Mouse (Mus musculus) heart, embryonic 11.5 days (tissue): ENCODE measurements around the gene Cct2. TPM values are rescaled to one million over a fixed set of nuclear protein-coding genes. Genes with fewer than 3 reads are reported as not detected.

Experiments
- ATAC-seq: fragments of 200-750 bp; cut with Nextera tagmentation; replicated peaks from 2 replicates; pipeline ENCODE4 v1.8.0; 2017; ENCODE audit warnings: moderate library complexity; ENCODE audit not compliant: insufficient number of reproducible peaks, low FRiP score, low TSS enrichment
- H3K27ac ChIP-seq: fragments of 300-500 bp; sonication (generic); 2 replicates; pipeline ENCODE4 v1.5.1; 2014; ENCODE audit warnings: mild to moderate bottlenecking, low read depth, low read length
- H3K27me3 ChIP-seq: fragments of 300-500 bp; sonication (generic); 2 replicates; pipeline ENCODE4 v1.6.1; 2014; ENCODE audit warnings: mild to moderate bottlenecking, low read length, mixed read lengths; ENCODE audit not compliant: control insufficient read depth, insufficient read depth
- H3K36me3 ChIP-seq: fragments of 300-500 bp; sonication (generic); 2 replicates; pipeline ENCODE4 v1.6.1; 2014; ENCODE audit warnings: mild to moderate bottlenecking, low read length, moderate library complexity, mixed read lengths; ENCODE audit not compliant: control insufficient read depth, insufficient read depth
- H3K4me1 ChIP-seq: fragments of 300-500 bp; sonication (generic); 2 replicates; pipeline ENCODE4 v1.6.1; 2014; ENCODE audit warnings: low read length; ENCODE audit not compliant: control insufficient read depth, insufficient read depth
- H3K4me2 ChIP-seq: fragments of 300-500 bp; sonication (generic); 2 replicates; pipeline ENCODE4 v1.6.1; 2014; ENCODE audit warnings: mild to moderate bottlenecking, moderate library complexity
- H3K4me3 ChIP-seq: fragments of 300-500 bp; sonication (generic); 2 replicates; pipeline ENCODE4 v1.5.1; 2014; ENCODE audit warnings: low read depth, low read length
- H3K9ac ChIP-seq: fragments of 300-500 bp; sonication (generic); 2 replicates; pipeline ENCODE4 v1.6.1; 2014; ENCODE audit warnings: mild to moderate bottlenecking, low read depth, low read length, moderate library complexity
- H3K9me3 ChIP-seq: fragments of 300-500 bp; sonication (generic); replicated peaks from 2 replicates; pipeline ENCODE4 v1.6.1; 2016; ENCODE audit warnings: low read length; ENCODE audit not compliant: control insufficient read depth
- WGBS: fragments of 180-500 bp; shearing (Covaris S2); extraction: QIAGEN DNeasy Blood & Tissue Kit; methylation state at CpG from one replicate; pipeline ENCODE4 v1.1.7; 2014; ENCODE audit not compliant: insufficient replicate concordance; 5-methylcytosine and 5-hydroxymethylcytosine counted together
- polyA plus RNA-seq: library from polyadenylated mRNA; unstranded; fragments of >200 nt; fragmentation: Nextera tagmentation; extraction: Ambion mirVana; gene quantifications from 2 replicates; pipeline ENCODE4 v1.2.1, GENCODE M21; 2014

Gene Cct2
- polyA plus RNA-seq, 1 experiment from 2014 or later, result 211 TPM

- no peak for ATAC-seq
- H3K4me3 ChIP-seq, result no peak overlapping the region
- no peak overlapping the region for H3K9ac ChIP-seq
- H3K4me1 ChIP-seq, result peaks cover 8% of the 10 kb centered on the region; the same call in 1 of the 2 replicates
- 68% methylated on average over 7 of the region's 7 CpGs for WGBS
- H3K4me2 ChIP-seq, result no peak overlapping the region
- no peak overlapping the region for H3K27ac ChIP-seq
- peaks cover 12% of the 10 kb centered on the region for H3K36me3 ChIP-seq
- H3K9me3 ChIP-seq, result no peaks in the 10 kb centered on the region
- H3K27me3 ChIP-seq, result no peaks in the 10 kb centered on the region
Observed at GRCm38 (mm10) chr10:117073176-117073575, 9.6 kb upstream of the Cct2 start.

- no peak for ATAC-seq
- WGBS, result 88% methylated on average over 18 of the region's 18 CpGs
- H3K4me2 ChIP-seq, result no peak overlapping the region
- peaks cover 8% of the 10 kb centered on the region; the same call in 1 of the 2 replicates for H3K4me1 ChIP-seq
- no peak overlapping the region for H3K4me3 ChIP-seq
- H3K36me3 ChIP-seq, result peaks cover 11% of the 10 kb centered on the region
- no peak overlapping the region for H3K27ac ChIP-seq
- no peaks in the 10 kb centered on the region for H3K27me3 ChIP-seq
- H3K9ac ChIP-seq, result no peak overlapping the region
- H3K9me3 ChIP-seq, result no peaks in the 10 kb centered on the region
Observed at GRCm38 (mm10) chr10:117072191-117072888, 8.7 kb upstream of the Cct2 start.

DNA sequence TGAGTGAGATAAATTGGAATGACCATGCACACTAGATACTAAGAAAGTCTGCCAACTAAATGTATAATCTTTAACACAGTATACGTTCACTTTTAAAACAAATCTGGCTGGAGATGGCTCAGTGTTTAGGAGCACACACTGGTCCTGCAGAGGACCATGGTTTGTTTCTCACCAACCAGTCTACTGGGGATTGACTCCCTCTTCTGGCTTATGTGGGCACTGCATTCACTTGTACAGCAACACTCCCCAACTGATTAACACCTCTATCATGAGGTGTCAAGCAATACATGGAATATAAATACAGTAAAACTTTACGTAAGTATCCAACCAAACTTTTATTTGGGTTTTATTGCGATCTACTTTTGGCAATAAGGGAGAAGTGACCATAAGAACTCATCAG, 5.5 kb upstream of the Cct2 start:
- no peak for ATAC-seq
- 97% methylated on average over 3 of the region's 3 CpGs for WGBS
- H3K36me3 ChIP-seq, result peaks cover 11% of the 10 kb centered on the region

GRCm38 (mm10) chr10:117064076-117064475, 462 bp upstream of the Cct2 start:
- peak overlapping the region; percentile 68; the same call in 1 of the 2 replicates for H3K9ac ChIP-seq
- H3K27ac ChIP-seq, result peak overlapping the region; percentile 76

More for the DNA sequence above, 5.5 kb upstream of the Cct2 start:
- H3K27me3 ChIP-seq, result no peaks in the 10 kb centered on the region
- no peak overlapping the region for H3K4me2 ChIP-seq
- H3K9me3 ChIP-seq, result no peaks in the 10 kb centered on the region
- H3K4me3 ChIP-seq, result no peak overlapping the region
- H3K4me1 ChIP-seq, result peaks cover 13% of the 10 kb centered on the region; the same call in 1 of the 2 replicates
- no peak overlapping the region for H3K27ac ChIP-seq
- H3K9ac ChIP-seq, result no peak overlapping the region

DNA sequence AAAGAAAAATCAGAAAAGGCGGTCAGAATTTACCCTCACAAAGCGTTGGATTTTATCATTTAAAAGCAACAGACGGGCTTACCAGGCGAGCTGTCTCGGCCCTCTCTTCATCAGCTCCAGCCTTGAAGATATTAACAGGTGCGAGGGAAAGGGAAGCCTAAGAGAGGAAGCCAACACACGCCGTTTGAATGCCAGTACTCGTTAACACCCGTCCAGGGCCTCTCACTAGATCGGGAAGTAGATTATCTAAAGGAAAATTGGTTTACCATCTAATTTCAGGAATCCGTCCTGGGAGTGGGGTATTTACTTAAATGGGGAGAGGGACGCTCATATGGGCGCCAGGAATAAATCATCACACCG, 740 bp downstream of the Cct2 start:
- 0 out of 2 replicates have a peak overlapping the region, but pooled peaks have one; percentile 84 for H3K27ac ChIP-seq
- no peaks in the 10 kb centered on the region for H3K9me3 ChIP-seq
- H3K4me2 ChIP-seq, result peak overlapping the region; percentile 97
- H3K9ac ChIP-seq, result peak overlapping the region; percentile 93
- H3K27me3 ChIP-seq, result no peaks in the 10 kb centered on the region
- WGBS, result 2% methylated on average over 15 of the region's 15 CpGs
- H3K36me3 ChIP-seq, result peaks cover 29% of the 10 kb centered on the region
- no peak for ATAC-seq
- peak overlapping the region; percentile 94 for H3K4me3 ChIP-seq
- H3K4me1 ChIP-seq, result peaks cover 11% of the 10 kb centered on the region

More at GRCm38 (mm10) chr10:117064076-117064475, 462 bp upstream of the Cct2 start:
- H3K9me3 ChIP-seq, result no peaks in the 10 kb centered on the region
- peaks cover 8% of the 10 kb centered on the region for H3K4me1 ChIP-seq
- no peak for ATAC-seq
- H3K36me3 ChIP-seq, result peaks cover 24% of the 10 kb centered on the region
- peak overlapping the region; percentile 94 for H3K4me3 ChIP-seq
- H3K27me3 ChIP-seq, result no peaks in the 10 kb centered on the region
- peak overlapping the region; percentile 70 for H3K4me2 ChIP-seq
- 6% methylated on average over 7 of the region's 7 CpGs for WGBS

DNA sequence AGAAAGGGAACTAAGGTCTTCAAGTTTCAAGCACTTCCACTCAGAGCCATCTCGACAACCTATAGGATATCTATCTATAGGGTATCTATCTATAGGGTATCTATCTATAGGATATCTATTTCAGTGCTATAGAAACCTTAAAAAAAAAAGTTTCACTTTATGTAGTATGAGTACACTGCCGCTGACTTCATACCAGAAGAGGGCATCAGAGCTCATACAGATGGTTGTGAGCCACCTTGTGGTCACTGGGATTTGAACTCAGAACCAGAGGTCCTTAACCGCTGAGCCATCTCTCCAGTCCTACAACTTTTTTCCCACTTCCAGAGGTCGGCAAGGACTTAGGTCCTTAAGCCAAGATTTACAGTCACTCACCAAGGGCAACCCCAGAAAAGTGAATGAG, 7.9 kb downstream of the Cct2 start:
- peaks cover 77% of the 10 kb centered on the region for H3K36me3 ChIP-seq
- no peak overlapping the region for H3K9ac ChIP-seq
- no peaks in the 10 kb centered on the region for H3K27me3 ChIP-seq
- no peak for ATAC-seq
- no peak overlapping the region for H3K4me2 ChIP-seq
- H3K4me3 ChIP-seq, result no peak overlapping the region
- no peaks in the 10 kb centered on the region for H3K9me3 ChIP-seq
- 89% methylated on average over 4 of the region's 4 CpGs for WGBS
- H3K4me1 ChIP-seq, result peaks cover 3% of the 10 kb centered on the region; the same call in 1 of the 2 replicates
- no peak overlapping the region for H3K27ac ChIP-seq

DNA sequence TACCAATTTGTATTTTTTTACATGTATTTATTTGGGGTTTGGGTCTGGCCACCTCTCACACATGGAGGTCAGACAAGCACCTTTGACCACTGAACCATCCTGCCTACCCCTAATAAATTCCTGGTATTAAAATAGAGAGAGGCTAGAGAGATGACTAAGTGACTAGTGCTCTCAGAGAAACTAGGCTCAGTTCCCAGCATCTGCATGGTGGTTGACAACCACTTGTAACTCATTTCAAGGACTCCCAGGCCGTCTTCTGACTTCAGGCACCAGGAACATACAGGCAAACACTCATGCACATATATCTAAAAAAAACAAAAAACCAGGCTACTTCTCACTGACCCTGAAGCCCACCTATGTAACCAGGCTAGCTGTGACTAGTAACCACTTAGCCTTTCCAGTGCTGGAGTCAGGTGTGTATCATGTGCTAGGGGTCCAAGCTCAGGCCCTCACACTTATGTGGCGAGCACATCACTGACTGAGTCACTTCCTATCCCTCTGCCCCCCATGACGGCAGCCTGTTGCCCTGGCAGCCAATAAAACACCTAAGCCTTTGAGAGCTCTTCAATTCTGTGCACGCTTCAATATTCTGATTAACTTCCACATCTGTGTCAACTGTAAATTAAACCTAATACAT, 13.5 kb downstream of the Cct2 start:
- Histone ChIP-seq H3K27ac (no peak overlapping the region), H3K27me3 (no peaks in the 10 kb centered on the region), H3K4me2 (no peak overlapping the region), H3K4me3 (no peak overlapping the region), H3K36me3 (peaks cover 40% of the 10 kb centered on the region), H3K4me1 (peaks cover 10% of the 10 kb centered on the region), H3K9ac (no peak overlapping the region), H3K9me3 (no peaks in the 10 kb centered on the region)
- WGBS, result 66% methylated on average over 4 of the region's 4 CpGs
- no peak for ATAC-seq

DNA sequence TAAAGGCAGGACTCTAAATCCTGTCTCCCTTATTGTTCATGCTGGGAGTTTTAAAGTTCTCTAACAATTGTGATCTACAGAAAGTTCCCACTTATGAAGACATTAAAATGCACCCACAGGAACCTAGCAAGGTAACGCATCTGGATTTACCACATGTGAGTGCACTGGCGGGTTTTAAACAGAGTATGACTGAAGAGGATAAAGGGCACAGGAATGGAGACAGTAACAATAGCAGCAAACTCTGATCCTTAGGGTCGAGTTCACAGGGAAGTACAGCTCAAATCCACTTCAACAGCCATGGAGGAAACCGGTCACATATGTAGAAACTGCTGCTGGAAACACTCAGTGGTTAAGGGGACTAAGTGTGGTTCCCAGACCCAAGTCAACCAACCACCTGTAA, 14.4 kb downstream of the Cct2 start:
- H3K4me1 ChIP-seq, result peaks cover 12% of the 10 kb centered on the region
- ATAC-seq, result no peak
- H3K27me3 ChIP-seq, result no peaks in the 10 kb centered on the region
- 0 out of 2 replicates have a peak overlapping the region, but pooled peaks have one; percentile 3 for H3K27ac ChIP-seq
- 76% methylated on average over 4 of the region's 4 CpGs for WGBS
- no peak overlapping the region for H3K4me3 ChIP-seq
- peak overlapping the region; percentile 64 for H3K4me2 ChIP-seq
- H3K9me3 ChIP-seq, result no peaks in the 10 kb centered on the region
- no peak overlapping the region for H3K9ac ChIP-seq
- H3K36me3 ChIP-seq, result peaks cover 32% of the 10 kb centered on the region
